Mouse (Mus musculus) testis, adult 2 months (tissue): ENCODE data around the gene Rps10.

ENCODE experiments used
- CTCF ChIP-seq: fragments of 200-500 bp; IDR thresholded peaks from 2 replicates; pipeline ENCODE4 v1.5.1; 2012; ENCODE audit warnings: low read depth, mild to moderate bottlenecking, inconsistent platforms, low read length, moderate library complexity; ENCODE audit not compliant: control insufficient read depth, insufficient read depth, insufficient replicate concordance
- POLR2A ChIP-seq: fragments of 200-500 bp; IDR thresholded peaks from 2 replicates; pipeline ENCODE4 v1.6.1; 2012; ENCODE audit warnings: low read depth, mild to moderate bottlenecking, inconsistent platforms, low read length, moderate library complexity; ENCODE audit not compliant: control insufficient read depth

DNA sequence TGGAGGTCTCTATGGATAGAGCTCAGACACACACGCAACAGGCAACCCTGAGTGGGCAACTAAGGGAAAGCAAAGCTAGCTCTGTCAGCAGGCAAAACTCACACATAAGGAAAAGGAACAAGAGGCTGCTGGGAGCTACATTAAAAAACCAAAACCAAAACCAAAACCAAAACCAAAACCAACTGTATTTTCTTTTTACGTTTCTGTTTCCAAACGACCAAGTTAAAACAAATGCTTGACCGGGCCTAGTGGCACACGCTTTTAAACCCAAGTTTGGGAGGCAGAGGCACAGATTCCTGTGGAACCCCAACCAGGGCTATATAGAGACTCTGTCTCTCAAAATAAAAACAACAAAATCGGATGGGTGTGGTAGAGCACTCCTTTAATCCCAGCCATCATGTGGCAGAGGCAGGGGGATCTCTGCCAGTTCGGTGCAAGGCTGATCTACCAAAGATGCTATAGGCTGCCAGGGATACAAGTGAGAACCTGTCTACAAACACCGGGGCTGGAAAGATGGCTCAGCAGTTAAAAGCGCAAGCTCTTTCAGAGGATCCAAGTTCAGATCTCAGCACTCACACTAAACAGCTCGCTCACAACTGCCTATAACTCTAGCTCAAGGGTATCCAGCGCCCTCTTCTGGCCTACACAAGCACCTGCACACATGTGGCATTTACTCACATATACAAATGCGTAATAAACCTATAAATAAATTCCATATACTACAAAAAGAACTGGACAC, 44.5 kb downstream of the Rps10 start:
- TF ChIP-seq POLR2A (no peak), CTCF (no peak)
